Mouse (Mus musculus) spleen, adult 2 months (tissue): ENCODE measurements at regions not wholly inside any gene's neighbourhood (a gene's known extent, or its start where the extent isn't known, plus 50 kb on each side); places are given as distances from the start of the nearest gene placed in this dataset.

Experiments
- CTCF ChIP-seq: fragments of 200-500 bp; IDR thresholded peaks from 2 replicates; pipeline ENCODE4 v1.5.1; 2011; ENCODE audit warnings: mild to moderate bottlenecking, inconsistent platforms; ENCODE audit not compliant: insufficient read depth, insufficient read length, insufficient replicate concordance; ENCODE audit errors: extremely low read depth
- POLR2A ChIP-seq: fragments of 200-500 bp; IDR thresholded peaks from 2 replicates; pipeline ENCODE4 v1.6.1; 2011; ENCODE audit warnings: low read depth, low read length, inconsistent platforms

- TF ChIP-seq POLR2A = no peak
- no peak for TF ChIP-seq CTCF
Observed at GRCm38 (mm10) chr5:103309806-103310525, 98.8 kb upstream of the Mapk10 start.
